Mouse (Mus musculus) lung, postnatal 14 days (tissue): ENCODE results near the gene Npm3.

Experiments used
- DNase-seq: peaks from one replicate; pipeline ENCODE4 v3.0.0; 2021

Gene Npm3

GRCm38 (mm10) chr19:45749243-45750043 is at the start of gene Npm3:
Npm3 (minus strand) TSS chr19:45749591.
- peak; percentile 88 for DNase-seq

DNA sequence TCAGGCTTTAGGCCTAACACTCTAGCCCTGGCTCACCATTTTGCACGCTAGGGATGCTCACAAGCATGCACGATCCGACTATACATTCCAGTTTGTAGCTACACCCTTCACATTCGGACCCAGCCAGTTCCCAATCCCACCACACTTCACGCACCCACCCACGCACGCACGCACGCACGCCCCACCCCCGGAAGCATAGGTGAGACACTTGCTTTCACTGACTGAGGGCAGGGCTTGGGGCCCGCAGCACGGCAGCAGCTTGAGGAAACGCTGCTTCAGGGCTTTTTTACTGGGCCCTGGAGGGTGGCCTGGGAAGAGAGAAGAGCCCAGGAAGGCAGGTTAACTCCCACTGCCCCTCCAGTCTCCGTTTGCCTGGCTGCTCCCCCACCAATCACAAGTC is 47.5 kb upstream of the Npm3 start:
- no peak for DNase-seq

DNA sequence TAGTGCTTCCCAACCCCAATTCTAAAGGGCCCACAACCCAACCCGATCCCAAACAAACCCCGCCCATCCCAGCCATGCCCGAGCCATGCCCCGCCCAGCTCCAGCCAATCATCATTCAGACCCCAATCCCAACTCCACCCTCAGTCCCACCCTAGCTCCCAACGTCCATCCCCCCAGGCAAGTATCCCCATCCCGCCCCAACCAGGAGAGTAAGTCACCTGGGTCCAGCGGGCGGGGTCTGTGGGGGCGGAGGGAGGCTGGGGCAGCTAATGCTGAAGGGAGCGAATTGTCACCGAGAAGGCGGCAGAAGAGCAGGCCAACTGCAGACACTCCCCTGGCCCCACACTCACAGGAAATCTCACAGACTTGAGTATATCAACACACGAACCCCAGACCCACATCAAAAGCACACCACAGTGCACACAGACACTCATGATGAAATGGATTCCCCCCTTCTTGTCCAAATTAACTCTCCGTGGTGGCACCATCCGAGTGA is 46.7 kb upstream of the Npm3 start:
- peak; percentile 57 for DNase-seq

- DNase-seq = peak; percentile 29
Observed at GRCm38 (mm10) chr19:45795406-45795944, 46.1 kb upstream of the Npm3 start.

- no peak for DNase-seq
Observed at GRCm38 (mm10) chr19:45794718-45795117, 45.3 kb upstream of the Npm3 start.

DNA sequence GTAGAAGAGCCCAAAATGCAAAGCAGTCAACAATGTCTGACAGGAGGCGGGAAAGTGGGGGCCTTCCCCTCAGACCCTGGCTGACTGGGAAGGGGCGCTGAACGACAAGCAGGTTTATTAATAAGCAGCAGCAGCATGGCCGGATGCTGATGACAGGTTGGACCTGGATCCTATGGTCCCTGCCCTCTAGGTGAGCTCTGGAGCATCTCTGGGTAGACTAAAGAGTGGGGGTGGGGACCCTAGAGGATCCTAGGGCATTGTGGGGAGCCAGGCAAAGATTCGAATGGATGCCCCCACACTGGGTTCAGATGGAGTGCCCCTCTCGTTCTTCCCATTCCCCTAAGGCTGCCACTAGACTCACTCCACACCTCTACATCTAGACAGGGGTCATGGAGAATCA is 43.0 kb upstream of the Npm3 start:
- no peak for DNase-seq

- DNase-seq = peak; percentile 31
Observed at GRCm38 (mm10) chr19:45789888-45790874, 40.8 kb upstream of the Npm3 start.

- DNase-seq = no peak
Observed at GRCm38 (mm10) chr19:45789365-45789764, 40.0 kb upstream of the Npm3 start.

DNA sequence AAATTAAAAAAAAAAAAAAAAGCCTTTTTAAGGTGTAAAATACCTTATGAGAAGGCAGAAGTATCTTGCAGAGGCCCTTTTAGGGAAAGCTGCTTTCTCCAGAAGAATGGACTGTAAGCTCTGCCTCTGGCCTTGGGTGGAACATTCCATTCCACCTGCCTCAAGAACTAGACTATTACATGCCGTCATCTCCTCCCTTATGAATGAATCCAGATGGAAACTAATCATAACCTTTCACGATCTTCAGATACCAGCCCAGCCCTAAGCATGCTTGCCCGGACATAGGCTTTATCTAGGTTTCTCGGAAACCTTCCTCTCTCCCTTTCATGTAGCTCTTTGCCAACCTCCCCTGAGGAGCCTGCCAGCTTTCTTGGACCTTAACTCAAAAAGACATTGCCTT is 38.9 kb upstream of the Npm3 start:
- DNase-seq = no peak

GRCm38 (mm10) chr19:45787450-45787849 is 38.1 kb upstream of the Npm3 start:
- no peak for DNase-seq

DNA sequence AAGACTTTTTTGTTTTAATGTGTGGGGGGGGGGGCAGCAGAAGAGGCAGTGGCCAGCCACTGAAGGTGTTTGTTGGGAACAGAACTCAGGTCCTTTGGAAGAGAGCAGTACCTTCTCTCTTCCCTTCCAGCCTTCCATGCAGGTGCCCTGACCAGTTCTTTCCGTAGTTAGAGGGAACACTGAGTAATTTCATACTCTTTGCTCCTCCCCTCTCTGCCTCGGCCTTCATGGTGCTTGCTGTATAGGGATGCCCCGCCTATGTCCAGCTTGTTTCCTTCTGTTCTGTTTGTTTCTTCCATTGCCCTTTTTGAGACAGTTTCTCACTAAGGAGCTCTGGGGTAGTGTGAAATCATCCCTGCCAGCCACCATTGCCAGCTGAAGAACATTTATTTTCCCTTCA is 36.1 kb upstream of the Npm3 start:
- DNase-seq = no peak

- DNase-seq = no peak
Observed at GRCm38 (mm10) chr19:45783933-45784576, 34.7 kb upstream of the Npm3 start.

DNA sequence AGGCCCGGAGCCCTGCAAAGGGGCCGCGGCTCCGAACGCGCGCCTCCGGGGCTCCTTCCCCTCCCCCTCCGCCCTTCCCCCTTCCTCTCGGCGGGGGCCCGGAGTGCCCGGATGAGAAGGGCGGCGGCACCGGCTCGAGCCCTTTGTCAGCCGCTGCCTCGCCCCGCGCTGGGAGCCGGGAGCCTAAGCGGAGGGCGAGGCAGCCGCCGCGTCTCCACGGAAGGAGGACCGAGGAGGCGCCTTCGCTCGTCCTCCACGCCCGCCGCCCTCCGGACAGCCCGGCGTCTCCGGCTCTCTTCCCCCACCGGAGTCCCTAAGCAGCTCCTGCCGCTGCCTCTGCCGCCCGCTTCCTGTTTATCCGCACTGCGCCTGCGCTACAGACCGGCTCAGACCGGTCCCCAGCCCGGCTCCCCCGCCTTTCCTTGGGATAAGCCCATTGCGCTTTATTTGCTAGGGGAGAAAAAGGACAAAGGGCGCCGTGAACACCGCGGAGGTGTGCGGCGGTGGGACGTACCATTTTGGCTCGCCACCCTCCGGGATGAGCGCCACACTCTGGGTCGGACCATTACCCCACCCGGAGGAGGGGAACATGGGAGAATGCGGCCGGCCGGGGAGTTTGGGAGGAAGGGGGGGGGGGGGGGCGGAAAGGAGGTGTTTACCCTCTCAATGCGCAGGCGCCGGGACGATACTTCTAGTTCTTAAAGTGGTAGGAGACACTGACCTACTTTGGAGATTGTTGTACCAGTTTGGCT is 34.0 kb upstream of the Npm3 start, which contains the start of gene Mgea5:
Gene Mgea5, minus strand, starts transcription at position 657 of the 752 bp plus-strand sequence.
- DNase-seq = peak; percentile 97

DNA sequence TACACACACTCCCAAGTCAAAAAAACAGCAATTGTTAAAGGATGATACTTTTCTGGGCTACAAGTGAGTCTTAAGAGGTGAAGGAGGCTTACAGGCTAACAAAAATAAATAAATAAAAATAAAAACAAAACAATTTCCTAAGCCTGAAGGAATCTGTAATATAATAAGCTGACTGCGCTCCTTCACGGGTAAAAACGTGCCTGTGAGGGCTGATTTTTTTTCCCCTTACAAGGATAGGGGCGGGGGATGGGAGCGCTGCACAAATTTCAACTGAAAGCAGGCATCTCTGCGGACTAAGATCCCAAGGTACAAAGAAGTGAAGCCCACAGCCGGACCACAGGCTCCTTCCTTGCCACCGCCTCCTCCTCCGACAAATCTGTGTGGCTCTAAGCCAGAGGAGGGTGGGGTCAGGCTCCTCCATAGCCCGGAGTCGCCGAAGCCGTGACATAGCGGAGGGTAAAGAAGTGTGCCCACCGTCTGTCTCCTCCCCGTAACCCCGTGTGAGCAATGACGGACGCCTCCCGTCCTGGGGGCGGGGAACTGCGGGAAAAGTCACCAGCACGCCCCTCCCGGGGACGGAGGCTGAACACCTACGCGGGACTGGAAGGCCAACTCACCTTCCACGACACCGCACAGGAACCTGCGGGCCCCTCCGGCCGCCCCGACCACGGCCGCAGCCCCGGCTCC is 33.1 kb upstream of the Npm3 start:
- peak; percentile 84 for DNase-seq

DNA sequence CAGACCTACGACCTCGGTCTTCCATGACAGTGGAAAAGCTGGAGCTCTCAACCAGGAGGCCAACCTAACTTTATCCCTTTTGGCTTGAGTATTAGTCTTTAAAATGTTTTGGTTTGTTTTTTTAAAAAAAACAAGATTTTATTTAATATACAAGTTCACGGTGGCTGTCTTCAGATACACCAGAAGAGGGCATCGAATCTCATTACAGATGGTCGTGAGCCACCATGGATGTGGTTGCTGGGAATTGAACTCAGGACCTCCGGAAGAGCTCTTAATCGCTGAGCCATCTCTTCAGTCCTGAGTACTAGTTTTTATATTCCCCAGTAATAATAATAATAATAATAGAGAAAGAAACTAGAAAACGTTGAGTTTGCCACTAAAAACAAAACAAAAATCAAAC is 32.3 kb upstream of the Npm3 start:
- no peak for DNase-seq

DNA sequence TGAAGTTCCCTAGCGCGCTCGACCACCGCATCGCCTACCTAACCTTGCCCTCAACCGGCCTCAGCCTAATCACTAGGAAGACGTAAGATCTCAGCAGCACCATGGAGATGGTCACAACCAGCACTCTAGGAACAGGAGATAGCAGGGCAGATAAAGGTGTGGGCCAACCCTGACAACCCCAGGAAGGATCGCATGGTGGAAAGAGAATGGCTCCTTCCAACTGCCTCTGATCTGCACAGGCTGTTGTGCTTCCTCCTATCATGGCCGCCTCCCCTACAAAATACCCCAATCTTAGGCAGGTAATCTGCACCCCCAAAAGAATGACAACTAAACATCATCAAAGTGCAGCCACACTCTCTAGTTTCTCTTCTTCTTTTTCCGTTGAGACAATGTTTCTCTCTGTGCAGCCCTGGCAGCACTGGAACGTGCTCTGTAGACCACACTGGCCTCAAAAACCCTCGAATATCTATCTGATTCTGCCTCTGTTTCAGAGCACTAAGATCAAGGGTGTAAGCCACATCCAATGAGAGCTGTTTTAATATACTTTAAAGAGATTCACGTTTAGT is 31.0 kb upstream of the Npm3 start:
- DNase-seq = no peak

- DNase-seq = no peak
Observed at GRCm38 (mm10) chr19:45775486-45775885, 26.1 kb upstream of the Npm3 start.

GRCm38 (mm10) chr19:45771501-45771900 is 22.1 kb upstream of the Npm3 start:
- DNase-seq = no peak

DNA sequence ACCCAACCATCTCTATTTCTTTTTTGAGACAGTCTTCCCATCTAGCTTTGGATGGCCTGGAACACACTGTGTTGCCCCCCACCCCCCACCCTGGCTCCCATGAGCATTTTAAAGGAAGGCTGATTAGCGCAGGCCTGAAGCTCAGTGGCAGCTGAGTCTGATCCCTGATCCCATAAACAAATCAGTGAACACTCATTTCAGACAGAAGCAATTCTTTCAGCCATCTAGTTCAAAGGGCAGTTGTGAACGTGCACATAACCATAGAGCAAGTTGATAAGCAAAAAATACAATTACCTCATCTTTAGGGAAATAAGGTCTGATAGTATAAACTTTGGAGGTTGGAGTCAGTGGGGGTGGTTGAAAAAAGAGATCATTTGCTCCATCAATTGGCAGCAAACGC is 11.4 kb upstream of the Npm3 start:
- no peak for DNase-seq

GRCm38 (mm10) chr19:45758671-45759070 is 9.3 kb upstream of the Npm3 start:
- DNase-seq = no peak

- DNase-seq = no peak
Observed at GRCm38 (mm10) chr19:45753551-45753950, 4.2 kb upstream of the Npm3 start.
